Mouse (Mus musculus): Measurements from ENCODE around the gene Gm29133. TPM values are rescaled to one million over a fixed set of nuclear protein-coding genes. Genes with fewer than 3 reads are reported as not detected.

Gene Gm29133
- polyA plus RNA-seq (2012; rRNA removed), result not detected in 2 replicates

DNA sequence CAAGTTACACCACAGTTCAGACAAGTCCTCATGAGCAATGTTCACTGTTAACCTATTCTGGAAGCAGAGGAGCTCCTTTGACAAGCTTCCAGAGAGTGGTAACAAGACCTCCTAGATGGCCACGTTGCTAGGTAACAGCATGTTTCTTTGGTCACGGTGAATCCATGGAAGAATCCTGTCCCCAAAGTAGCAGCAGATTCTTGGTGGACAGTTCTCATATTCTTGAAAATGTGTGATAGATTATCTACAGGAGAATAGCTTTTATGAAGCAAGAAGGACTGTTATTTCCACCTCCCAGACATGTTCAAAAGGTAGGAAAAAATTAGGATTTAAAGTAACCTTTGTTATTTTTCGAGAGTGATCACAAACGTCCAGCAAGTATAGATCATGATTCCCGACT lies at the start of gene Gm29133:
Gene Gm29133 (plus strand): TSS at position 301 of the 400 bp plus-strand sequence.
- no peak for TF ChIP-seq POLR2A (IDR thresholded peaks at IDR 0.05; ENCODE audit: borderline replicate concordance, extremely low read depth, insufficient read depth, insufficient read length, poor library complexity, severe bottlenecking)
- DNase-seq (ENCODE audit: low read depth), result no peak

DNA sequence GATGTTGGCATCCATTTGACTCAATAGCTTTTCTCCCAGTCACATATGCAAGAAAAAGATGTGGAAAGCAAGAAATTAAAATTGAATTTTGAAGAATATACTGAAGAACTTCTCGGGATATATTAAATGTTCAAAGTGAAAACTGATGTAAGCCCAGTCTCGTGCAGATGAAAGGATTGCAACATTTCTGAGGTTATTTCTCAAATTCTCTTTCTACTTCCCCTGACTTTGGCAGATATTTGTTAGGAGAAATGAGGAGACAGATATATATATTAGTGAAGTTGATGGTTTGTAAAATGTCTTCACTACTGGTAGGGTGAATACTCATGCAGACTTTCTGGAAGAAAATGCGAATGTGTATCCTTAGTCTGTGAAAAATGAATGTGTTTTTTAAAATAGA lies 48.9 kb upstream of the Gm29133 start:
- TF ChIP-seq POLR2A (IDR thresholded peaks at IDR 0.05; ENCODE audit: borderline replicate concordance, extremely low read depth, insufficient read depth, insufficient read length, poor library complexity, severe bottlenecking) (no peak), CTCF (IDR thresholded peaks at IDR 0.05; ENCODE audit: borderline replicate concordance, extremely low read depth, insufficient read depth, insufficient read length) (no peak)
- DNase-seq (ENCODE audit: low read depth), result no peak

DNA sequence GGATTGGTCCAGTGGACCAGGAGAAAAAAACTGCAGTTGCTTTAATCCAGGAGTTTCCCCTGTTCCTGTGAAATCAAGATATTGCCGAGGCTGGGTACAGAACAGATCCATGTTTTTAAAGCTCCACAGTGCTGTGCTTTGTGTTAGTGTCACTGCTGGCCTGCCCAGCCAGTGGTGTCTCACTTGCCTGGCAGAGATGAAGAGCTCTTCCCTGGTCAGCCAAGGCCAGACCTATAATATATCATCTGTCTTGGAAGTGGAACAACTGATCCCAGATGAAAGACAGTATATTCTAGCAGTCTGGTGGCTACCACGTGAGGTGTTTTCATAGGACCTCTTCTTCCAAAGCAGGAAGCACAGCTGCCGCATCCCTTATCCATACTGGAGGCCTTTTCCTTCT lies 46.7 kb upstream of the Gm29133 start:
- no peak for DNase-seq (ENCODE audit: low read depth)
- TF ChIP-seq POLR2A (IDR thresholded peaks at IDR 0.05; ENCODE audit: borderline replicate concordance, extremely low read depth, insufficient read depth, insufficient read length, poor library complexity, severe bottlenecking), result no peak

DNA sequence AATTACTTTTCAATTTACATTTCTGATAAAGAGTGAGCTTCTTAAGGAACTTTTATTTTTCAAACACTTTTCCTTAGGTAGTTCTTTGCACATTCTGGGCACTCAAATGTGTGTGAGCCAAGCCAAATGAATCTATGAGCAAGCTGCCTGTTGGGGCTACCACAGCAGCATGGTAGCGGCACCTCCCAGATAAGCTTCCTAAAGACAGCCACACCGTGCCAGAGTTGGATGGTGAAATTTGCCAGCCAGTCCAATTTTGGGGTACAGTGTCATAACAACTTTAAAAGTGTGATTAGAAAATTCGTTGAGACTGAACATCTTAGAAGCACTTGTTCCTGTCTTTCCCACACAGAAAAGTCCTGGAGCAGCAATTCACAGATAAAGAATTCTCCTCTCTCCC lies 41.5 kb upstream of the Gm29133 start:
- DNase-seq (ENCODE audit: low read depth), result peak; percentile 40

DNA sequence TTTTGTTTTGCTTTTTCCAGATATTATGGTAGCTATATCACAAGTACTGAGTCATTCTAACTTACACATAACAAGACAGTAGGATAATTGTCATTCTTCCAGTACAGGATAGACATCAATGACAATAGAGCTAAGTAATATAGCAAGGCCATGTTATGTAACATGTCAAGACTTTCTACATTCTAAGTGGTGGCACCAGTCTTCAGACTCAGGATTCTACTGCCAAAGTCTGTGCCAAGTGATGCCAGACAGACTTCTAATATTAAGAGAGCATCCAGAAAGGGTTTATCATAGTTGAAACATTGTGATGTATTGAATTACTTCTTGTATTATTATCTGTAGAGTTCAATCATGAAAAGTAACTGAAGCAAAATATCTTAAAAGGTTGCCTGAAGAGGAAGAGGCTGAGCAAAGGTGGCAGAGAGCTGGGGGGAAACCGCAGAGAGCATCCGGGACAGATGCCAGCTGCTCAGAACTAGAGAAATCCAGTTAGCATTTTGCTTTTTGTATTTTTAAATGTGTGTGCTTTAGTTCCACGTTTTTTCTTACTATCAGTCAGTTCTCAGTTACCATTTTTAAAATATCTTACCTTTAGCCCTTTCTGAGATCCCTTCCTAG lies 34.2 kb upstream of the Gm29133 start:
- no peak for TF ChIP-seq CTCF (IDR thresholded peaks at IDR 0.05; ENCODE audit: borderline replicate concordance, extremely low read depth, insufficient read depth, insufficient read length)
- no peak for TF ChIP-seq POLR2A (IDR thresholded peaks at IDR 0.05; ENCODE audit: borderline replicate concordance, extremely low read depth, insufficient read depth, insufficient read length, poor library complexity, severe bottlenecking)
- no peak for DNase-seq (ENCODE audit: low read depth)

More for the DNA sequence above, 41.5 kb upstream of the Gm29133 start:
- TF ChIP-seq CTCF (IDR thresholded peaks at IDR 0.05; ENCODE audit: borderline replicate concordance, extremely low read depth, insufficient read depth, insufficient read length) (no peak), POLR2A (IDR thresholded peaks at IDR 0.05; ENCODE audit: borderline replicate concordance, extremely low read depth, insufficient read depth, insufficient read length, poor library complexity, severe bottlenecking) (no peak)

DNA sequence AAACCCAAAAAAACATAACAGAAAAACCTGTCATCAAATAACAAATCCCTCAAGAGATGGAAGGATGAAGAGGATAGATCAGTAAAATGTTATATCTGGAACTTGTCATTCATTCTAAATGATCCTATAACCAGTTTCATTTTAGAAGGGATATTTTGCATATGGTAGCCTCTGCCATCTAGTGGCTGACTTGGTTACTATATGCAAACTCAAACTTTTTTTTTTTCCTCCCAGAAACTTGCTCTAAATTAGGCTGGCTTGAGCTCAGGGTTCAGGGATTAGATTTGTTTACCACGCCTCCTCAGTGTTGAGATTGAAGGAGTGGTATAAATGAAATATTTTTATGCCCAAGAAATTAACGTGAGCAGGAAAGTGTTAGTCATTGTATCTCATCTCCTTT lies 27.3 kb upstream of the Gm29133 start:
- no peak for TF ChIP-seq POLR2A (IDR thresholded peaks at IDR 0.05; ENCODE audit: borderline replicate concordance, extremely low read depth, insufficient read depth, insufficient read length, poor library complexity, severe bottlenecking)
- peak; percentile 11; the same call in 1 of the 2 replicates for TF ChIP-seq CTCF (IDR thresholded peaks at IDR 0.05; ENCODE audit: borderline replicate concordance, extremely low read depth, insufficient read depth, insufficient read length)

DNA sequence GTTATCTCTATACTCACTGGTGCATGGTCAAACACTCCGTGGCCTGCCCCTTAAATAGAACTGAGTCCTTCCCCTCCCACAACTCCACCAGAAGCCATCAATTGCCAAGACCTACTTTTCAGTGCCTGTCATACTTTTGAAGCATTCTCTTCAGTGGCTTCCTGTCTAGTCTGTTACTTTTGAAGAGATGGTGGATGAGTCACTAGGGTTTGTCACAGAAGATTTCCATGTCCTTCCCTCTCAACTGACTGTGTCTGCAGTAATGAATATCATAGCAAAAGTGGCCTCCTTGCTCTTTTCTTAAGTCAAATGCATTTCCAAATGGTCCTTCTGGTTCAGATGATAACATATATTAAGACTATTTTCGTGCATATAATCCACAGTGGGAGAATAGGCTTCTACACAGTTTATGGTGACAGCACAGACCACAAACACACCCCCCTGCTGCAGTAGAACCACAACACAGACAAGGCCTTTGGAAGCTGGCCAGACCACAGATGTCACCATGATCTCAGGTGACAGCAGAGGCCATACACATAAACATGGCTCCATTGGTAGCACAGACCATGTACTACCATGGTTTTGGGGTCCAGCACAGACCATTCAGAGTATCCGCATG lies 16.9 kb upstream of the Gm29133 start:
- DNase-seq (ENCODE audit: low read depth), result no peak
- TF ChIP-seq POLR2A (IDR thresholded peaks at IDR 0.05; ENCODE audit: borderline replicate concordance, extremely low read depth, insufficient read depth, insufficient read length, poor library complexity, severe bottlenecking) (no peak), CTCF (IDR thresholded peaks at IDR 0.05; ENCODE audit: borderline replicate concordance, extremely low read depth, insufficient read depth, insufficient read length) (no peak)

More for the DNA sequence above, 27.3 kb upstream of the Gm29133 start:
- peak; percentile 66 for DNase-seq (ENCODE audit: low read depth)

DNA sequence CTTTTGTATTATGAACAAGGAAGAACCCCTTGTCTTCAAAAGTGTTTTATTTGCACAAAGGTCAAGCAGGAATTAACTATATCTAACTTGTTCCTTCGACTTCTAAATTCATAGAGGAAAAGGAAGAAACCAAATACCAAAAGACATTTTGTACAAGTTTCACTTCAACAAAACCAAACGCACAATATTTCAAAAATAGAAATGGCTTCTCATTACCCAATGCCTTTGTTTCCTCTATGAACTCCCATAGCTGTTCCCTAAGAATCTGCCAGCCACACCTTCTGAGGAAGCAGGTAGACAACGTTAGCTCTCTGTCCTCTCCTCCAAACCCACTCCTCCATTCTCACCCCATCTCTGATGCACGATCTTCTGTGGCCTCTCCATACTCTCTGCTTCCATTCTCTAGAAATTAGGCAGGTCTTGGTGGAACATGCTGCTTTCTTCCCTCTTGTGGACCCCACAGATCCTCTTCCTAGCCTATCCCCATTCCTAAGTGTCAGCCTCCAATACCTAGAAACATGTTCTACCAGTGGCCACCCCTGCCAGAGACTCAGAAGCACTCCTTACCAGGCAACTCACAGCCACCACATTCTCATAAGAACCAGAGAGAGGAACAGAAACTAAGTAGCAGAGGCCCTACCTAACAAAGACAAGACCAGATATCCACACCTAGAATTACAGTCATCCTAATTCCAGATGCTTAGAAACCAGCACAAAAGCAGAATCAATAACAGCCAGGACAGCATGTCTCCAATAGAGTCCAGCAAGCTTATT lies 4.1 kb upstream of the Gm29133 start:
- TF ChIP-seq POLR2A (IDR thresholded peaks at IDR 0.05; ENCODE audit: borderline replicate concordance, extremely low read depth, insufficient read depth, insufficient read length, poor library complexity, severe bottlenecking) (no peak), CTCF (IDR thresholded peaks at IDR 0.05; ENCODE audit: borderline replicate concordance, extremely low read depth, insufficient read depth, insufficient read length) (no peak)
- DNase-seq (ENCODE audit: low read depth), result no peak

DNA sequence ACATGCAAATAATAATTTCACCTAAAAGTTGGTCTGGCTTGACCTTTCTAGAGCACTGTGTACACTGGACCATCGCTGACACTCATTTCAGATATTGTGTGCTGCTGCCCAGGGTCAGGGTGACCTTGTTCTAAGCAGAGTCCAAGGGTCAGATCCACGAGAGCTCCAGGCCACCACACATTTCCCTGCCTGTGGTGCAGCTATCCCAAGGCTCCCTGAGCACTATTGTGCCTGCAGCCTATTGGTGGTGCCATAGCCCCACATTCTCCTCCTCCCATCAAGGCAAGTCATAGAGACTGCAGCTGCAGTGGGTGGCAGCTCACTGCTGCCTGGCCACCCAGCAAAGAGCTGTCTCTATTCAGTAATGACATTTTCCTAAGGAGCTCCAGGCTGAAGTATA lies 2.7 kb upstream of the Gm29133 start:
- TF ChIP-seq POLR2A (IDR thresholded peaks at IDR 0.05; ENCODE audit: borderline replicate concordance, extremely low read depth, insufficient read depth, insufficient read length, poor library complexity, severe bottlenecking) (no peak), CTCF (IDR thresholded peaks at IDR 0.05; ENCODE audit: borderline replicate concordance, extremely low read depth, insufficient read depth, insufficient read length) (no peak)
- no peak for DNase-seq (ENCODE audit: low read depth)

DNA sequence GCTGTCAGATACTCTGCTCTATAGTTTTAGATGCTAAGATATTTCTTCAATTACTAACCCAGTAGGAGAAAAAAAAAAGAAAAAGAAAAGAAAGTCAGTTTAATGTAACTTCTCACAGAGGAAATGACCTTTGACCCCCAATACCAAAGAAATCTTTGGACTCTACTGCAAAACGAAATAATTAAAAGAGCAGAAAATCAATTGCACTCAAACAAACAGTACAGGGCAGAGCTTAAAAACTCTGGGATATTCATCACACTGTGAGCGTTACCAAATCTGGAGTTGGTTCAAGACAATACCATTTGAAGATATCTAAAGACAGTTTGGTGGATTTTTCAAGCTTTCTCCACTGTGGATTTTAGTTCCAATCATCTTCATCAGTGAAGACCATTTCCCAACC lies 15.4 kb downstream of the Gm29133 start:
- TF ChIP-seq CTCF (IDR thresholded peaks at IDR 0.05; ENCODE audit: borderline replicate concordance, extremely low read depth, insufficient read depth, insufficient read length) (no peak), POLR2A (IDR thresholded peaks at IDR 0.05; ENCODE audit: borderline replicate concordance, extremely low read depth, insufficient read depth, insufficient read length, poor library complexity, severe bottlenecking) (no peak)
- DNase-seq (ENCODE audit: low read depth), result no peak

DNA sequence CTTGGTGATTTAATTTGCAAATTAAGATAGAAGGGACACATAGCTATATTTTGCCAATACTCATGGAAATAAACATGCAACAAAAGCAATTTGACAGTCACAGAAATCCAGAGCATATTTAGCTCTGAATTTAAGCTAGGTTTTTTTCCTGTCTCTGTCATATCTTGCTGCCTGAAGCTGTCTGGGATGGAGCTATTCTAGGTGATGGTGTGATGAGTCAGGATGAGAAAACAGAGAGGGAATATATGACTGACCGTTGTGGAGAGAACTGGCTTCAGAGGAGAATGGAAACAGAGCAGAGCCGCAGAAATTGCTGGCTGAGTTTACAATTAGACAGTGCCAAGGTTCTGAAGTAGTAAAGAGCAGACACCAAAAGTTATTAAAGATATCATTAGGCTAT lies 26.3 kb downstream of the Gm29133 start:
- DNase-seq (ENCODE audit: low read depth), result no peak
- TF ChIP-seq CTCF (IDR thresholded peaks at IDR 0.05; ENCODE audit: borderline replicate concordance, extremely low read depth, insufficient read depth, insufficient read length) (no peak), POLR2A (IDR thresholded peaks at IDR 0.05; ENCODE audit: borderline replicate concordance, extremely low read depth, insufficient read depth, insufficient read length, poor library complexity, severe bottlenecking) (no peak)

DNA sequence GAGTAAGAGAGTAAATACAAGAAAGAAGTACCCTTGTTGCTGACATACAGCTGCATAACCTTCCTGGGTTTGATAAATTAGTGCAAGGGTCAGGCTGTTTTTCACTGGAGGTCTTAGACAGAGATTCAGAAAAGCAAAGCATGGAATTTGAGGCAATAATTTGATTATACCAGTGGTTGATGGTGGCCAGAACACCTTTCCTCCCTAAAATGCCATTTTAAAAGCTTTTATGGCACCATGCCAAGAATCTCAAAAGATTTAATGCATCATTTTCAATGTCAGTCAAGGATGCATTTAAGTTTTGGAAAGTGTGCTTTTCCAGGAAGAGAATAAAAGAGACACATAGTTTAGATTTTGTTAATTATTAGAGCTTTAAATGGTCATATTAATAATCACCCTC lies 60.0 kb downstream of the Gm29133 start:
- TF ChIP-seq POLR2A (IDR thresholded peaks at IDR 0.05; ENCODE audit: borderline replicate concordance, extremely low read depth, insufficient read depth, insufficient read length, poor library complexity, severe bottlenecking), result no peak
- no peak for TF ChIP-seq CTCF (IDR thresholded peaks at IDR 0.05; ENCODE audit: borderline replicate concordance, extremely low read depth, insufficient read depth, insufficient read length)
- DNase-seq (ENCODE audit: low read depth), result peak; percentile 16

All from brain, embryonic 14.5 days (tissue).